8 mouse cellular contexts compared by ENCODE assay signal in the genomic region with DNA sequence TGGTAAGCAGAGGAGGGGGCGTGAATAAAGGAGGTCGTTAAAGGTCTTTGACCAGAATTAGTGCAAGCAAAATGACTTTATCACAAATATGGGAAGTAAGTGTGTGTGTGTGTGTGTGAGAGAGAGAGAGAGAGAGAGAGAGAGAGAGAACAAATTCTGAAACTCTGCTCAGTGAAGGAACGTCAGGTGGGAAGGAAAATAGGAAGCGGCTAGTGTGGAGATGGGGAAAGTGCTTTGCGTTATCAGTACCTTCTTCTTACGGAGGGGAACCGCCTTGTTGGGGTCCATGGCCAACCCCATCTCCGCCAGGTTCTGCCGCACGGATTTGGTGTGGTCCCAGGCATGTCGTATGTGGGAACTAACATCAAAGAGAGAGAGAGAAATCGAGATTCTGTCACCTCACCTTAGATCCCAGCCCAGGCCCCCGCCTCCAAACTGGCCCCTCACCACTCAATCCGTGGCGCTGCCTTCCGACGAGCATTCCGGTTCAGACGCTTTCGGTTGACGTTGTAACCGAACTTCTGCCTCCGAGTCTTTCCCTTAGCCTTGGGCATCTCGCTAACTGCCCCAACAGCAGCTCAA. TPM values are rescaled to one million over a fixed set of nuclear protein-coding genes. Genes with fewer than 3 reads are reported as not detected.
DNase-seq lines count a peak whose midpoint lies in the region; ATAC-seq lines count a peak whose summit lies in the region.

No protein-coding gene starts in this region.

- H3K36me3 ChIP-seq in forebrain, embryonic 15.5 days, result peaks cover 22% of the 10 kb centered on the region
- peaks cover 52% of the 10 kb centered on the region for H3K36me3 ChIP-seq in liver, embryonic 15.5 days (replicated peaks)

- H3K9me3 ChIP-seq in forebrain, embryonic 15.5 days, result no peaks in the 10 kb centered on the region
- H3K9me3 ChIP-seq in liver, embryonic 15.5 days (replicated peaks), result no peaks in the 10 kb centered on the region

- peak overlapping the region; percentile 96 for H3K4me3 ChIP-seq in forebrain, embryonic 15.5 days
- peak overlapping the region; percentile 89 for H3K4me3 ChIP-seq in liver, embryonic 15.5 days (replicated peaks)

- peak overlapping the region; percentile 62 for H3K9ac ChIP-seq in forebrain, embryonic 15.5 days (replicated peaks)
- H3K9ac ChIP-seq in liver, embryonic 15.5 days, result peak overlapping the region; percentile 82

- 2% methylated on average over 24 of the region's 24 CpGs for WGBS in forebrain, embryonic 15.5 days
- under 1% methylated on average over 24 of the region's 24 CpGs for WGBS in liver, embryonic 15.5 days (ENCODE audit: insufficient replicate concordance)

- peaks cover 32% of the 10 kb centered on the region for H3K4me1 ChIP-seq in forebrain, embryonic 15.5 days
- H3K4me1 ChIP-seq in liver, embryonic 15.5 days (replicated peaks), result peaks cover 41% of the 10 kb centered on the region

- H3K27ac ChIP-seq in forebrain, embryonic 15.5 days (replicated peaks), result peak overlapping the region; percentile 9; the same call in 1 of the 2 replicates
- H3K27ac ChIP-seq in liver, embryonic 15.5 days (replicated peaks), result peak overlapping the region; percentile 43; the same call in 1 of the 2 replicates

- H3K4me2 ChIP-seq in forebrain, embryonic 15.5 days (replicated peaks), result peak overlapping the region; percentile 73
- H3K4me2 ChIP-seq in liver, embryonic 15.5 days, result peak overlapping the region; percentile 90

- ATAC-seq in CD4-positive, CD25-positive, alpha-beta regulatory T cell, adult 4 months, result peak; percentile 12
- ATAC-seq in forebrain, embryonic 15.5 days (replicated peaks), result peak; percentile 53
- ATAC-seq in liver, embryonic 15.5 days (ENCODE audit: insufficient read depth), result peak; percentile 38
- ATAC-seq in frontal cortex, adult (ENCODE audit: low TSS enrichment), result no peak; the same call in 1 of the 2 replicates

- peak; percentile 24 for DNase-seq in embryo, embryonic 10.5 days (ENCODE audit: low spot score)
- no peak for DNase-seq in embryo, embryonic 10 days (ENCODE audit: low spot score)
- no peak for DNase-seq in ovary, adult 18-20 months (ENCODE audit: low spot score)
- DNase-seq in c-Kit-positive CD71-positive TER-119-positive erythroid progenitor cells, embryonic 14.5 days (ENCODE audit: low spot score), result no peak

- no peaks in the 10 kb centered on the region for H3K27me3 ChIP-seq in forebrain, embryonic 15.5 days
- H3K27me3 ChIP-seq in liver, embryonic 15.5 days, result no peaks in the 10 kb centered on the region

RNA-seq across cellular contexts. Expression of a gene that starts 0.4 kb away (rescaled TPM):
- 10 to 100 TPM; 59.5 to 64.6 TPM for polyA plus RNA-seq in CD4-positive, CD25-positive, alpha-beta regulatory T cell, adult 4 months (2017; shearing (Covaris generic))
- 57.8 and 61.8 TPM in 2 replicates for polyA plus RNA-seq in forebrain, embryonic 15.5 days (2015; fragmentation: Nextera tagmentation; extraction: Ambion mirVana)
- polyA plus RNA-seq in liver, embryonic 15.5 days (2015; fragmentation: Nextera tagmentation; extraction: Ambion mirVana), result 43.2 and 47.0 TPM in 2 replicates

RNA-seq across cellular contexts. Expression of a gene that starts 0.5 kb away (rescaled TPM):
- polyA plus RNA-seq in CD4-positive, CD25-positive, alpha-beta regulatory T cell, adult 4 months (2017; shearing (Covaris generic)), result 100 to 1,000 TPM in 1 of 2 experiments, 10 to 100 TPM in 1; 98.7 to 110 TPM
- 211 and 216 TPM in 2 replicates for polyA plus RNA-seq in forebrain, embryonic 15.5 days (2015; fragmentation: Nextera tagmentation; extraction: Ambion mirVana)
- polyA plus RNA-seq in liver, embryonic 15.5 days (2015; fragmentation: Nextera tagmentation; extraction: Ambion mirVana), result 94.3 and 106 TPM in 2 replicates

RNA-seq across cellular contexts. Expression of a gene that starts 14.7 kb away (rescaled TPM):
- polyA plus RNA-seq in CD4-positive, CD25-positive, alpha-beta regulatory T cell, adult 4 months (2017; shearing (Covaris generic)), result 1 to 10 TPM; 3.8 to 5.0 TPM
- 81.8 and 87.6 TPM in 2 replicates for polyA plus RNA-seq in forebrain, embryonic 15.5 days (2015; fragmentation: Nextera tagmentation; extraction: Ambion mirVana)
- 7.0 and 8.2 TPM in 2 replicates for polyA plus RNA-seq in liver, embryonic 15.5 days (2015; fragmentation: Nextera tagmentation; extraction: Ambion mirVana)

RNA-seq across cellular contexts. Expression of a gene that starts 21.6 kb away (rescaled TPM):
- 10 to 100 TPM; 15.6 to 16.2 TPM for polyA plus RNA-seq in CD4-positive, CD25-positive, alpha-beta regulatory T cell, adult 4 months (2017; shearing (Covaris generic))
- polyA plus RNA-seq in forebrain, embryonic 15.5 days (2015; fragmentation: Nextera tagmentation; extraction: Ambion mirVana), result 119 and 125 TPM in 2 replicates
- 35.6 and 40.4 TPM in 2 replicates for polyA plus RNA-seq in liver, embryonic 15.5 days (2015; fragmentation: Nextera tagmentation; extraction: Ambion mirVana)

RNA-seq across cellular contexts. Expression of a gene that starts 24.3 kb away (rescaled TPM):
- polyA plus RNA-seq in CD4-positive, CD25-positive, alpha-beta regulatory T cell, adult 4 months (2017; shearing (Covaris generic)), result 100 to 1,000 TPM in 1 of 2 experiments, 10 to 100 TPM in 1; 67.3 to 104 TPM
- polyA plus RNA-seq in forebrain, embryonic 15.5 days (2015; fragmentation: Nextera tagmentation; extraction: Ambion mirVana), result 287 and 293 TPM in 2 replicates
- polyA plus RNA-seq in liver, embryonic 15.5 days (2015; fragmentation: Nextera tagmentation; extraction: Ambion mirVana), result 48.5 and 49.7 TPM in 2 replicates
